Mouse (Mus musculus): ENCODE results near the gene Zfyve9. TPM values are rescaled to one million over a fixed set of nuclear protein-coding genes. Genes with fewer than 3 reads are reported as not detected.
A peak's percentile ranks its signal among the peaks of the same experiment; 100 is the strongest.

Zfyve9 gene
- polyA plus RNA-seq, 1 experiment from 2014 or later = 0.91 TPM

DNA sequence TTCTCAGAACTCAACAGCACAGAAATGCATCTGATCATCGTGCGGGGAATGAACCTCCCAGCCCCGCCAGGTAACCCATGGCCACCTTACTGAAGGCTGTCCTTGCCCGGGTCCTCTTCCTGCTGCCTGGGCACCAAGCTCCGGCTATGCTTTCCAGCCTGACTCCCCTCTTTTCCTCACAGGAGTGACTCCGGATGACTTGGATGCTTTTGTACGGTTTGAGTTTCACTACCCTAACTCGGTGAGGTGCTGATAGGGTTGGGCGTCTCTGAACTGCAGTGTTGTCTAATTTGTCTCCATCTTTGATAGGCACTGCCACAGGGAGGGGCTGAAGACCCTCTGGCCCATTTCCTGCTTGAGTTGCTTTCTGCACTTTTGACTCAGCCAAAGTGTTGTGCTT lies 150.5 kb downstream of the Zfyve9 start:
- no peak for ATAC-seq
- Histone ChIP-seq H3K9me3 (replicated peaks) (no peaks in the 10 kb centered on the region), H3K9ac (no peak overlapping the region), H3K36me3 (peaks cover 96% of the 10 kb centered on the region), H3K27ac (no peak overlapping the region), H3K4me2 (no peak overlapping the region), H3K4me3 (no peak overlapping the region), H3K27me3 (replicated peaks) (no peaks in the 10 kb centered on the region), H3K4me1 (no peaks in the 10 kb centered on the region)
- WGBS (ENCODE audit: insufficient replicate concordance) = 82% methylated on average over 9 of the region's 9 CpGs

DNA sequence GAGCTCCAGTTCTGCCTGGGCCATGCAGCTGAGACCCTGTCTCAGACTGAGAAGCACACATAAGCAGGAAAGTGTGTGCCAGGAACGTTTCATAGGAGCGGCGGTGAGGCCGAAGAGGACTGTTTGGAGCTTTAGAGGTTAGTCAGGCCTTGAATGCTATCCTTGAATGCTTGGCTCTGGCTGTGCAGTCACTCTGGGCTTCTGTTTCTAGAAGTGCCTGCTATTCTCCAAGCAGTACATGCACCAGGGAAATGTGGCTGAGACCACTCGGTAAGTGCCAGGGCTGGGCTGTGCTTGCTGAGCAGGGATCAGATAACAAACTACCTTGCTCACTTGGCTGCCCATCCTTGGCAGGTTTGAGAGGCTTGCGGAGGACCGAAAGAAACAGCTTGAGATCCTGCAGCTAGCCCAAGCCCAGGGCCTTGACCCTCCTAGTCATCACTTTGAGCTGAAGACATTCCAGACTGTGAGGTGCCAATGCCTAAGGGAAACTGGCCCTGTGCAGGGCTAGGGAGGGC lies 151.2 kb downstream of the Zfyve9 start:
- Histone ChIP-seq H3K9me3 (replicated peaks) (no peaks in the 10 kb centered on the region), H3K27ac (no peak overlapping the region), H3K36me3 (peaks cover 96% of the 10 kb centered on the region), H3K9ac (no peak overlapping the region), H3K4me1 (no peaks in the 10 kb centered on the region), H3K4me3 (no peak overlapping the region), H3K27me3 (replicated peaks) (no peaks in the 10 kb centered on the region), H3K4me2 (no peak overlapping the region)
- 86% methylated on average over 7 of the region's 7 CpGs for WGBS (ENCODE audit: insufficient replicate concordance)
- no peak for ATAC-seq

DNA sequence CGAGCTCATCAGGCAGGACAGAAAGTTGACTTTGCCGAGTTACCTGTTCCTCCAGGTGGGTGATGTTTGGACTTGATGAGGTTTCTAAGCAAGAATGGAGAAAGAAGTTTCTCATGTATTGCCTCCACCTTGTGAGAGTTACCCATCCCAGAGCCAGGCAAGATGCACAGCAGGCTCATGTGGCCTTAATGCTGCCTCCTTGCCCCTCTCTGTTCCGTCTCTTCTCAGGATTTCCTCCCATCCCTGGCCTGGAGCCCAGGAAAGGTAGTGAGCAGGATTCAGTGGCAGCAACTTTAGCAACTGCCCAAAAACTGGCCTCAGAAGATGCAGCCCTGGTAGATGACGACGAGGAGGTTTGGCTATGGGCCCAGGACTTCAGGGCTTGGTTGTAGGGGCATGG lies 153.5 kb downstream of the Zfyve9 start:
- Histone ChIP-seq H3K9ac (no peak overlapping the region), H3K27me3 (replicated peaks) (no peaks in the 10 kb centered on the region), H3K4me3 (no peak overlapping the region), H3K4me1 (no peaks in the 10 kb centered on the region), H3K4me2 (no peak overlapping the region), H3K9me3 (replicated peaks) (no peaks in the 10 kb centered on the region), H3K27ac (no peak overlapping the region), H3K36me3 (peaks cover 85% of the 10 kb centered on the region)
- no peak for ATAC-seq
- 84% methylated on average over 5 of the region's 5 CpGs for WGBS (ENCODE audit: insufficient replicate concordance)

DNA sequence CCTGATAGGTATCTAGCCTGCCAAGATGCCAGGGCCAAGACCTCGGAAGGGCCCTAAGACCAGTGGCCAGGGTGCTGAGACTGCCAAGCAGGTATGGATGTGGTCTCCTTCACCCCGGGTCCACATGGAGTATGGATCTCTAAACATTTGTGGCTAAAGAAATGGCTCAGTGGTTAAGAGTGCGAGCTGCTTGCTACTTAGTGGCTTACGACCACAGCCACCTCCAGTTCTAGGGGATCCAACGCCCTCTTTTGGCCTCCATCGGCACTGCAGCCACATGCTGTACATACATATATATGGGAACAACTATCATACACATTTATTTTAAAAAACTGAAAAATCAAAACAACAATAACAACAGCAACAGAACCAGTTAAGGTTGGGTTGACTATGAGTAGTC lies 159.1 kb downstream of the Zfyve9 start:
- H3K4me2 ChIP-seq = no peak overlapping the region
- no peak overlapping the region for H3K27ac ChIP-seq
- H3K9ac ChIP-seq = no peak overlapping the region
- no peak for ATAC-seq
- peaks cover 23% of the 10 kb centered on the region for H3K4me1 ChIP-seq
- peaks cover 38% of the 10 kb centered on the region for H3K36me3 ChIP-seq
- no peaks in the 10 kb centered on the region for H3K9me3 ChIP-seq (replicated peaks)
- H3K27me3 ChIP-seq (replicated peaks) = no peaks in the 10 kb centered on the region
- no peak overlapping the region for H3K4me3 ChIP-seq
- 88% methylated on average over 6 of the region's 6 CpGs for WGBS (ENCODE audit: insufficient replicate concordance)

DNA sequence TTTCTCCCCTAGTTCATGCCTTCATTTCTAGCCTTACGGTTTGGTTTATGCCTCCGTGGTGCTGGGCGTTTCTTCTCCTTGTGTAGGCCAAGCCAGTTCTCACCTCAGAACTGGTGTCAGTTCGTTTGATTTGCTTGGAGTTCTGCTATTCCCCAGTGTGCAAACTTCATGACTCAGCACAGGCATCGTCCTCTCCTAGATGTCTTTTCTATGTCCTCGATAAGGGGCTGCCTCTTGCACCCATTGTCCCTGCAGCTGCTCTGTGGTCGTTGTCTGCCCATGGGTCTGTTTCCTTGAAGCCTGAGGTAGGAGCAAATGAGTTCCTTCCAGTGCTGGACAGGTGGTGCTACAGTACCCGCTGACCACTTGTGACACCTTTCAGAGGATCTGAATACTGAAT lies 160.1 kb downstream of the Zfyve9 start:
- 13% methylated on average over 8 of the region's 8 CpGs for WGBS (ENCODE audit: insufficient replicate concordance)

DNA sequence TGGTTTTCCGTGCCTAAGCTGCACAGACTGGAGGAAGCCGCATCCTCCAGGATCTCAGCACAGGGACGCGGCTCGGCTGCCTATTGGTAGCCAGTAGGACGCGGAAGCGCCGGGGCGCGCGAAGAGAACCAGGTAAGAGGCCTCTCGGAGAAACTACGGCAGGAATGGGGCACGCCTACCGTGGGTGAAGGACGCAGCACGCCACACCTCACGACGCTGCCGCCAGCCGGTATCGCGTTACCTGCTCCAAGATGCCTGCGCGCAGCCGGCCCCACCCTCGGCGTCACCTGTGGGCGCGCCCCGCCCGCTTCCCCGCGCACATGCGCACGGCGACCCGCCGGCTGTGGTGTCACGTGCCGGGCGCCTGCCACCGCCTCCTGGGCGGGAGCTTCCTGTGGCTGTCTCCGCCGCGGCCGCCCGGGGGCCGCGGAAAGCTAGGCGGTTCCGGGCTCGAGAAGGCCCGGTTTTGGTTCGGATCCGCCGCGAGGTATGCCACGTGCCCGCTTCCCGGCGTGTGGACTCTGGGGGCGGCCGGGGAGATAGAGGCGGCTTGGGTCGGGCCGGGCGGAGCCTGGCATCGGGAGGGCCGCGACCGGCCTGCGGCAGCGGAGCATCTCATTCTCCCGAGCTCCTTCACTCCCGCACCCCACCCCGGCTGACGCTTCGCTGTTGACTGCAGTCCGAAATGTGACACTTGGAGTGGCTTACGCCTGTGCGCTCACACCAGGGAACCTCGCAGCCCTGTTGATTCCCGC lies 160.8 kb downstream of the Zfyve9 start, which contains the start of gene Cc2d1b:
Gene Cc2d1b, plus strand, starts transcription at position 354 of the 755 bp plus-strand sequence.
- peak; percentile 96 for ATAC-seq
- Histone ChIP-seq H3K9ac (peak within 1 kb of the TSS; percentile 83), H3K27me3 (replicated peaks) (no peaks in the 10 kb centered on the region), H3K4me3 (peak within 1 kb of the TSS; percentile 78), H3K9me3 (replicated peaks) (no peaks in the 10 kb centered on the region), H3K36me3 (peaks cover 38% of the 10 kb centered on the region), H3K4me1 (peaks cover 23% of the 10 kb centered on the region), H3K4me2 (peak within 1 kb of the TSS; percentile 90), H3K27ac (peak within 1 kb of the TSS; percentile 89)
- WGBS (ENCODE audit: insufficient replicate concordance) = under 1% methylated on average over 78 of the region's 86 CpGs

More for the DNA sequence above, 160.1 kb downstream of the Zfyve9 start:
- H3K27me3 ChIP-seq (replicated peaks) = no peaks in the 10 kb centered on the region
- peak overlapping the region; percentile 89 for H3K27ac ChIP-seq
- peak; percentile 13 for ATAC-seq
- peaks cover 23% of the 10 kb centered on the region for H3K4me1 ChIP-seq
- H3K4me3 ChIP-seq = peak overlapping the region; percentile 78
- H3K9ac ChIP-seq = peak overlapping the region; percentile 83
- no peaks in the 10 kb centered on the region for H3K9me3 ChIP-seq (replicated peaks)
- peaks cover 38% of the 10 kb centered on the region for H3K36me3 ChIP-seq
- peak overlapping the region; percentile 90 for H3K4me2 ChIP-seq

DNA sequence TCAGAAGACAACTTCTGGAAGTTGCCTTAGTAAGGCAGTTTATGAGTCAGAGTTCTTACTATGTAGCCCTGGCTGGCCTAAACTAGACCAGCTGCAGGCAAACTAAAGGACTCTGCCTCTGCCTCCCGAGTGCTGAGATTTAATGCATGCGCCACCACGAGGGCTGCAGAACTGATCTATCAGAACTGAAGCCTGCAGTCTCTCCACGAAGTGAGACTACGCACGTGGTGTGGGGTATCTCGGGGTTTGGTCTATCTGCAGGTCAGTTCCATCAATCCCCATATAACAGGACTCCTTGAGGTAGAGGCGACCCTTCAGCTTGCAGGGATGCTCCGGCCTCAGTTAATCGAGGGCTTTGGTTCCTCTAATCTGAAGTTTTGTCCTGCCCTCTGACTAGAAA lies 161.4 kb downstream of the Zfyve9 start:
- peaks cover 23% of the 10 kb centered on the region for H3K4me1 ChIP-seq
- peak overlapping the region; percentile 83 for H3K9ac ChIP-seq
- ATAC-seq = peak; percentile 1; the same call in 1 of the 2 replicates
- no peaks in the 10 kb centered on the region for H3K27me3 ChIP-seq (replicated peaks)
- H3K27ac ChIP-seq = peak overlapping the region; percentile 89
- peak overlapping the region; percentile 90 for H3K4me2 ChIP-seq
- 4% methylated on average over 10 of the region's 10 CpGs for WGBS (ENCODE audit: insufficient replicate concordance)
- no peaks in the 10 kb centered on the region for H3K9me3 ChIP-seq (replicated peaks)
- H3K36me3 ChIP-seq = peaks cover 38% of the 10 kb centered on the region
- peak overlapping the region; percentile 78 for H3K4me3 ChIP-seq

DNA sequence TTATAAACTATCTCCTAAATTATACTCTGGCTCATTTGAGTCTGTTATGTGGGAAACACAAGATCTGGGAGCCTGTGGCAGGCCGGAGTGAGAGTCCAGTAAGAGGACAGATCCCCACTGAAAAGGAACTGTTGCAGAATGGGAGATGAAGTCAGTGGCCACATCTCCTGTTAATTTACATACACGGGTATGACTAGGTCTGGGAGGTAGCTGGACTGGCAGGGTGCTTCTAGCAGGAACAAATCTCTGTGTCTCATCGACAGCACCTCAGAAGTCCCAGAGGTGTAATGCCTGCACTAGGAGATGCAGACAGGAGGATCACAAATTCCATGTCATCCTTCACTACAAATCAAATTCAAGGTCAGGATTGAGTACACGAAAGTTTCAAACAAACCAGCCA lies 162.0 kb downstream of the Zfyve9 start:
- Histone ChIP-seq H3K9me3 (replicated peaks) (no peaks in the 10 kb centered on the region), H3K27ac (no peak overlapping the region), H3K4me2 (peak overlapping the region; percentile 90), H3K27me3 (replicated peaks) (no peaks in the 10 kb centered on the region), H3K4me3 (0 out of 2 replicates have a peak overlapping the region, but pooled peaks have one; percentile 78), H3K9ac (0 out of 2 replicates have a peak overlapping the region, but pooled peaks have one; percentile 83), H3K4me1 (peaks cover 23% of the 10 kb centered on the region), H3K36me3 (peaks cover 40% of the 10 kb centered on the region)
- 69% methylated on average over 4 of the region's 4 CpGs for WGBS (ENCODE audit: insufficient replicate concordance)
- ATAC-seq = no peak

DNA sequence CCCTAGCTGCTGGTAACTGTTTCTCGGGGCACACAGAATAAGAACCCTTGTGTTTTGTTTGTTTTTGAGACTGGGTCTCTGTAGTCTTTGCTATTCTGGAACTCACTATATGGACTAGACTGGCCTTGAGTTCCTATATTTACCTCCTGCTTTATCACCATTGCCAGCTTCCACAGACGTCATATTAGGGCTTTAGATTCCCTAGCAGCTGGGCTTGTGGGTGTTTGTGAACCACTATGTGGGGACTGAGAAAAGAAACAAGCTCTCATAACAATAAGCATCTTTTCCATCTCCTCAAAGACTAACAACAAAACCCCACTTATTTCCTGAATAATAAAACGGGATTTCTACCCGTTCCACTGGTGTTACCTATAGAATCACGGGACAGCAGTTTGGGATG lies 169.7 kb downstream of the Zfyve9 start:
- Histone ChIP-seq H3K9ac (no peak overlapping the region), H3K27ac (no peak overlapping the region), H3K4me3 (no peak overlapping the region), H3K9me3 (replicated peaks) (no peaks in the 10 kb centered on the region), H3K36me3 (peaks cover 90% of the 10 kb centered on the region), H3K4me2 (no peak overlapping the region), H3K27me3 (replicated peaks) (no peaks in the 10 kb centered on the region), H3K4me1 (no peaks in the 10 kb centered on the region)
- ATAC-seq = no peak
- 82% methylated on average over 5 of the region's 5 CpGs for WGBS (ENCODE audit: insufficient replicate concordance)

DNA sequence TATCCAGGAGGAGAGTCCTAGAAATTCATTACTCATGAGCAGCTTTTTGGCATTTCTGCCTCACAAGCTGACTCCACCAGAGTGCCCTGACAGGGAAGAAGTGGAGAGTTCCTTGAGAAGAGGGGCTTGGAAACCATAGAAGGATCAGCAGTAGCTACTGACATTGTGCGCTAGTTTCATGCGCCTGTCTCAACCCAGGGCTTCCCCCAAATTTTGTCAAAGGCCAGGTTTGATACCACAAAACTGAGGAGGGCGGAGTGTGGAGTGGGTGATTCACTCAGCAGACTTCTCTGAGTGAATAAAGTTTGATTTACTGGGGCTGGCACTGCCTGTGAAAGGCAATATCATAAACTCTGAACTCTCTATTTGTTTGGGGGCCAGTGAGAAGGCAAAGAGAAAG lies 171.9 kb downstream of the Zfyve9 start:
- Histone ChIP-seq H3K4me1 (no peaks in the 10 kb centered on the region), H3K9ac (no peak overlapping the region), H3K27me3 (replicated peaks) (no peaks in the 10 kb centered on the region), H3K9me3 (replicated peaks) (no peaks in the 10 kb centered on the region), H3K4me2 (no peak overlapping the region), H3K27ac (no peak overlapping the region), H3K4me3 (no peak overlapping the region), H3K36me3 (peaks cover 90% of the 10 kb centered on the region)
- ATAC-seq = no peak
- whole genome bisulfite sequencing (ENCODE audit: insufficient replicate concordance) = 89% methylated on average over 3 of the region's 3 CpGs

DNA sequence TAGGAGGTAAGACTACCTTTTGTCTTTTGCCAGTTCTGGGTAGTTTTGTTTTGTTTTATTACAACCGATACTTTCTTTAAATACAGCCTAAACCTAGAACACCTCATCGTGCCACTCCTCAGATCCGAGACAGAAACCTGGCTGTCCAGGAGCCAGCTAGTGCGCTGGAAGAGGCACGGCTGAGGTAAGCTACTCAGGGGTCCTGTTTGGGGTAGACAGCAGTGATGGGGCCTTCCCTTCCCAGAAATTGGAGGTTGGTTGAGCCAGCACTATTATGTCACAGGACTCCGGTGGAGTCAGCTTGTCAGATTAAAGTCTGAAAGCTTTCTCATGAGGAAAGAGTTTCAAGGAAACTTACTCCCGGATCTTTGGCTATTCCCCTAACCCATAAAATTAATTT lies 178.7 kb downstream of the Zfyve9 start:
- Histone ChIP-seq H3K27ac (no peak overlapping the region), H3K4me2 (no peak overlapping the region), H3K9ac (no peak overlapping the region), H3K36me3 (peaks cover 93% of the 10 kb centered on the region), H3K9me3 (replicated peaks) (no peaks in the 10 kb centered on the region), H3K27me3 (replicated peaks) (no peaks in the 10 kb centered on the region), H3K4me1 (no peaks in the 10 kb centered on the region), H3K4me3 (no peak overlapping the region)
- no peak for ATAC-seq
- 83% methylated on average over 7 of the region's 7 CpGs for WGBS (ENCODE audit: insufficient replicate concordance)

DNA sequence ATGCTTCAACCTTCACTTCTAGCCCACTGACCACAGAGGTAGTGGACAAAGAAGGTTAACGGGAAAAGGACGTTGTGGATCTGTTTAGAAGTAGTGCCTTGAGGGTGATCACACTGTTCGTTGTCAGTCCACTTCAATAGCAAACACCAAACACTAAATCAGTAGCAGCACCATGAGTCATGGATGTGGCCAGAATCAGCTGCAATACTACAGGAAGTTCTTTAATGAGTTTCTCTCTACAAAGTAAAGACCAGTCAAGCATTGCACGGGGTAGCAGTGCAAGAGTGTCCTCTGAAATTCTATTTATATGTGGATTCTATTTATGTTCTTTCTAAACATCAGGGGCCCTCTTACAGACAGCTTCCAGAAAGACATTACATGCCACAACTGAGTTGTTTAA lies 182.3 kb downstream of the Zfyve9 start:
- H3K4me3 ChIP-seq = no peak overlapping the region
- no peaks in the 10 kb centered on the region for H3K9me3 ChIP-seq (replicated peaks)
- H3K27ac ChIP-seq = no peak overlapping the region
- no peaks in the 10 kb centered on the region for H3K4me1 ChIP-seq
- 87% methylated on average over 4 of the region's 4 CpGs for WGBS (ENCODE audit: insufficient replicate concordance)
- ATAC-seq = no peak
- H3K27me3 ChIP-seq (replicated peaks) = no peaks in the 10 kb centered on the region
- H3K36me3 ChIP-seq = peaks cover 93% of the 10 kb centered on the region
- H3K4me2 ChIP-seq = no peak overlapping the region
- no peak overlapping the region for H3K9ac ChIP-seq
